Mouse (Mus musculus): Measurements from ENCODE around the gene Slc17a6. TPM values are rescaled to one million over a fixed set of nuclear protein-coding genes. Genes with fewer than 3 reads are reported as not detected.

Slc17a6 gene
- total RNA-seq (2014; rRNA removed) (132 and 177 TPM in 2 replicates), polyA plus RNA-seq (2015; fragmentation: Nextera tagmentation; extraction: Ambion mirVana) (109 and 115 TPM in 2 replicates)

DNA sequence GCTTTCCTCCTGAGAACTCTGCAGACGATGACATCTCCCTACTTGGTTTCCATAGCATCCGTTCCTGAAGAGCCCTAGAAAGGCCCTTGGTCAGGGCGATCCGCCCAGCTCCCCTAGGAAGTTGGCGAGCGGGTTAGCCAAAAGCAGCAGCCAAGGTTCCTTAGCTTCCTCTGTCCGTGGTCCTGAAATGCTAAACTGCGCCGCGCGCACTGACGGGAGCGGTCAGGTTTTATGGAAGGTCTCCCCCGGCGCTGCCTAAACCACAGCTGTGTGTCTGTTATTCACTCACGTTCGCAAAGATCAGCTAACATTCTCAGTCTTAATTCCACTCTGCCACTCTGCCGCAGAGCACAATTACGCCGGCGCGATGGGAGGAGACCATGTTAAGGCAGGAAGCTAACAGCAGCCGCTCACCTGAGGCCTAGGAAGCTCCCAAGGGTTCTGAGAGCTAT, at the start of gene Slc17a6:
Gene Slc17a6 (plus strand): TSS at position 313 of the 452 bp plus-strand sequence.
- Histone ChIP-seq H3K4me1 (ENCODE audit: insufficient read depth, low read length) (no peaks in the 10 kb centered on the region), H3K9ac (replicated peaks; ENCODE audit: low read length) (peak within 1 kb of the TSS; percentile 55), H3K27me3 (ENCODE audit: insufficient read depth, low read length) (peaks cover 12% of the 10 kb centered on the region), H3K27ac (peak within 1 kb of the TSS; percentile 87), H3K9me3 (ENCODE audit: low read length) (no peaks in the 10 kb centered on the region), H3K4me3 (ENCODE audit: low read length) (peak within 1 kb of the TSS; percentile 35), H3K36me3 (ENCODE audit: insufficient read depth, low read length) (no peaks in the 10 kb centered on the region), H3K4me2 (ENCODE audit: low read depth, low read length) (peak within 1 kb of the TSS; percentile 42)
- ATAC-seq (peak; percentile 82), DNase-seq (ENCODE audit: low spot score) (peak; percentile 87)
- WGBS, result under 1% methylated on average over 23 of the region's 23 CpGs
- no peak for TF ChIP-seq CTCF (IDR thresholded peaks at IDR 0.05; ENCODE audit: low read depth)

DNA sequence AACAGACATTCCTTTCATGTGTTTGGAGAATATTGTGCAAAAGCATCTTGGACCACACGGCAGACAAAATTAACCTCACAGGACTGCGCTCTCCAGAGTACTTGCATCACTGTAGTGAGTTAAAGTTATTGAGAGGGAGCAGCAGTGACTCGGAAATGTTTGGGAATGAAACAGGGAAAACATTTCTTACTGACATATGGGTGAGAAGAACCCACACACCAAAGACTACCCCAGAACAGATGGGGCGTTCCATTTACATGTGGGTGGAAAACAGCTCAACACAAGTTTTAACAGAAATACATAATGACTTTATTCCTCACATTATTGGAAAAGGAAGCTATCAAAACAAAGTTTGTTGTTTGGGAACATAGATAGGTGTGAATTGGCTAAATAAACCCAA, 21.8 kb upstream of the Slc17a6 start:
- Histone ChIP-seq H3K36me3 (ENCODE audit: insufficient read depth, low read length) (no peaks in the 10 kb centered on the region), H3K27ac (no peak overlapping the region), H3K4me2 (ENCODE audit: low read depth, low read length) (no peak overlapping the region), H3K4me3 (ENCODE audit: low read length) (no peak overlapping the region), H3K9me3 (ENCODE audit: low read length) (no peaks in the 10 kb centered on the region), H3K4me1 (ENCODE audit: insufficient read depth, low read length) (no peaks in the 10 kb centered on the region), H3K27me3 (ENCODE audit: insufficient read depth, low read length) (no peaks in the 10 kb centered on the region), H3K9ac (replicated peaks; ENCODE audit: low read length) (no peak overlapping the region)
- WGBS, result 89% methylated on average over 4 of the region's 4 CpGs
- ATAC-seq (no peak), DNase-seq (ENCODE audit: low spot score) (no peak)
- no peak for TF ChIP-seq CTCF (IDR thresholded peaks at IDR 0.05; ENCODE audit: low read depth)

DNA sequence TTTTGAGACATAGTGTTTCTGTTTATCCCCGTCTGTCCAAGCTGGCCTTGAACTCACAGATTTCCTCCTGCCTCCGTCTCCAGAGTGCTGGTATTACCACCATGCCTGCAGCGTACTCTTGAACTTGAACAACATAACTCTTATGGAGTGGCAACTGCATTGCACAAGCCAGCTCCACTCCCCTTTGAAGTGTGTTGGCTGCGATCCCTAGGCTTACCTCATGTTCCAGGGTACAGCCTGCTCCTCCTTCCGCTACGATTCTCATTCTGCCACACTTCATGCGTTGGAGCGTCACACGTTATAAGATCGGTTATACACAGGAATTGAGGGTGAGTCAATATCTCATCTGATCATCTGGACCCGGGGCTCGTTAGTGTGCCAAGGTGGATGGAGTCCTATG, 18.1 kb upstream of the Slc17a6 start:
- no peak overlapping the region for H3K4me3 ChIP-seq (ENCODE audit: low read length)
- no peaks in the 10 kb centered on the region for H3K27me3 ChIP-seq (ENCODE audit: insufficient read depth, low read length)
- TF ChIP-seq CTCF (IDR thresholded peaks at IDR 0.05; ENCODE audit: low read depth), result no peak
- DNase-seq (ENCODE audit: low spot score) (no peak), ATAC-seq (no peak)
- WGBS, result 86% methylated on average over 12 of the region's 12 CpGs
- no peak overlapping the region for H3K4me2 ChIP-seq (ENCODE audit: low read depth, low read length)
- H3K4me1 ChIP-seq (ENCODE audit: insufficient read depth, low read length), result no peaks in the 10 kb centered on the region
- no peak overlapping the region for H3K27ac ChIP-seq
- no peak overlapping the region for H3K9ac ChIP-seq (replicated peaks; ENCODE audit: low read length)
- H3K9me3 ChIP-seq (ENCODE audit: low read length), result no peaks in the 10 kb centered on the region
- no peaks in the 10 kb centered on the region for H3K36me3 ChIP-seq (ENCODE audit: insufficient read depth, low read length)

DNA sequence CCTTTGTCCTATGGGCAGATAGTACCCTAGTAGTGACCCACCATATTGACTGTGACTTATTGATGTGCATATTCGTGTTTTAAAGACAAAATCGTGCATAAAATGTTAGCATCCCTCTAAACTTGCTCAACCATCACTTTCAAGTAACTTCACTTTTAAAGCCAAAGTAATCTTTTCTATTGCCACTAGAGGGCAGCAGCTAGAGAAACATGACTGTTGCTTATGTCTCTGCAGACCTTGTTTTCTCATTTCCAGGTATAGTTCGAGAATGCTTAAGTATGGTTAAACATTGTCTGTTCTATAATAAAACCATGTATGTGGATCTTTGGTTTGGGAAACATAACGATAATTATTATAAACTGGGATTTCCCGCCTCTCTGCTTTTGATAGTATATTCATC, 7.4 kb upstream of the Slc17a6 start:
- no peak overlapping the region for H3K27ac ChIP-seq
- H3K4me2 ChIP-seq (ENCODE audit: low read depth, low read length), result no peak overlapping the region
- H3K27me3 ChIP-seq (ENCODE audit: insufficient read depth, low read length), result no peaks in the 10 kb centered on the region
- no peak overlapping the region for H3K9ac ChIP-seq (replicated peaks; ENCODE audit: low read length)
- DNase-seq (ENCODE audit: low spot score), result peak; percentile 71
- TF ChIP-seq CTCF (IDR thresholded peaks at IDR 0.05; ENCODE audit: low read depth), result peak; percentile 78
- no peak for ATAC-seq
- no peaks in the 10 kb centered on the region for H3K36me3 ChIP-seq (ENCODE audit: insufficient read depth, low read length)
- 40% methylated on average over 5 of the region's 5 CpGs for whole genome bisulfite sequencing
- no peaks in the 10 kb centered on the region for H3K9me3 ChIP-seq (ENCODE audit: low read length)
- H3K4me1 ChIP-seq (ENCODE audit: insufficient read depth, low read length), result no peaks in the 10 kb centered on the region
- H3K4me3 ChIP-seq (ENCODE audit: low read length), result no peak overlapping the region

DNA sequence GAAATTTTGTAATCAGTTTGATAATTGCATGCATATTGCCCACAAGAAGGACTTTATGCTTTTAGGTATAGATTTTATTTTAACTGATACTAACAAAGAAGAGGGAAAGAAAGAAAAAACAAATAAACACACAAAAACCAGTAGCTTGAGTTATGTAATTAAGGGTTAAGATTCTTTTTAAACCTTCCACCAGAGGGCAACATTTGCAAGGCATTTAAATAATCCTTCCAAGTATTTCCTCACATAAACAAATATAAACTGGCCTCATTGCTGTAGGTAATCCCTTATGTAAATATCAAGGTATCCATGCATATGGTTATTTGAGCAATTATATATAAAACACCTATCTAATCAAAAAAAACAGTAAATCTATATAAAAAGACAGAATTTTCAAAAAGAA, 3.9 kb upstream of the Slc17a6 start:
- ATAC-seq, result no peak
- H3K9ac ChIP-seq (replicated peaks; ENCODE audit: low read length), result no peak overlapping the region
- H3K4me1 ChIP-seq (ENCODE audit: insufficient read depth, low read length), result no peaks in the 10 kb centered on the region
- H3K27me3 ChIP-seq (ENCODE audit: insufficient read depth, low read length), result peaks cover 4% of the 10 kb centered on the region; the same call in 1 of the 2 replicates
- DNase-seq (ENCODE audit: low spot score), result peak; percentile 86
- peak; percentile 67 for TF ChIP-seq CTCF (IDR thresholded peaks at IDR 0.05; ENCODE audit: low read depth)
- no peaks in the 10 kb centered on the region for H3K9me3 ChIP-seq (ENCODE audit: low read length)
- no peak overlapping the region for H3K4me2 ChIP-seq (ENCODE audit: low read depth, low read length)
- H3K4me3 ChIP-seq (ENCODE audit: low read length), result no peak overlapping the region
- no peak overlapping the region for H3K27ac ChIP-seq
- no peaks in the 10 kb centered on the region for H3K36me3 ChIP-seq (ENCODE audit: insufficient read depth, low read length)

DNA sequence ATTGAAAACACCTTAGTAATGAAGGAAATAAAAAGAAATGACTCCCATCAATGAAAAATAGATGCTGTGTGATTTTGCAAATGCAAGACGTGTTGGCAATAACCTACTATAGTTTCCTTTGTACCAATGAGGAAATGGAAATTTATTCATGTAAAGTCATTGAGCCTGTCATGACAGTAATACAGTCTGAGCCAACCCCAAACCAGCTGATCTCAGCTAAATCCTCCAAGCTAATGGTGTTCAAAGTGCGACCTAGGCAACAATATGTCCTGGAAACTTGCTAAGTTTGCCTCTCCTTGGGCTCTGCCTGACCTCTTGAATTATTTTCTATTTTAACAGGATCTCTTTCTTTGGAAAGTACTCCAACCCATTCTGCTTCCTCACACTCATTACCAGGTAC, 3.4 kb upstream of the Slc17a6 start:
- Histone ChIP-seq H3K4me3 (ENCODE audit: low read length) (no peak overlapping the region), H3K4me1 (ENCODE audit: insufficient read depth, low read length) (no peaks in the 10 kb centered on the region), H3K9ac (replicated peaks; ENCODE audit: low read length) (no peak overlapping the region), H3K27ac (no peak overlapping the region), H3K4me2 (ENCODE audit: low read depth, low read length) (no peak overlapping the region), H3K9me3 (ENCODE audit: low read length) (no peaks in the 10 kb centered on the region), H3K27me3 (ENCODE audit: insufficient read depth, low read length) (peaks cover 5% of the 10 kb centered on the region), H3K36me3 (ENCODE audit: insufficient read depth, low read length) (no peaks in the 10 kb centered on the region)
- TF ChIP-seq CTCF (IDR thresholded peaks at IDR 0.05; ENCODE audit: low read depth), result no peak
- DNase-seq (ENCODE audit: low spot score) (no peak), ATAC-seq (no peak)
- WGBS, result 22% methylated on average over 2 of the region's 2 CpGs

DNA sequence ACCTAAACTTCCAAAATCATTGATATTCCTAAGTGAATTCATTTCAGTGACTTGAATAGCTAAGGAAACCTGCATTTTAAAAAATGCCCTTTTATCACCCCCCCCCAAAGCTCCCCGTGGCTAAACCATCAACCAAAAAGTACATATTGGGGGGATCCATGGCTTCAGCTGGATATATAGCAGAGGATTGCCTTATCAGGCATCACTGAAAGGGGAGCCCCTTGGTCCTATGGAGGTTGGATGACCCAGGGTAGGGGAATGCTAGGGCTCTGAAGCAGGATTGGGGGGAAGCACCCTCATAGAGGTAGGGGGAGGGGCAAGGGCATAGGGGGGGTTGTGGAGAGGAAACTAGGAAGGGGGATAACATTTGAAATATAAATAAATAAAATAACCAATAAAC, 1.8 kb upstream of the Slc17a6 start:
- H3K4me2 ChIP-seq (ENCODE audit: low read depth, low read length), result no peak overlapping the region; the same call in 1 of the 2 replicates
- no peaks in the 10 kb centered on the region for H3K4me1 ChIP-seq (ENCODE audit: insufficient read depth, low read length)
- DNase-seq (ENCODE audit: low spot score) (no peak), ATAC-seq (no peak)
- 48% methylated on average over 1 of the region's 1 CpGs for WGBS
- peaks cover 12% of the 10 kb centered on the region for H3K27me3 ChIP-seq (ENCODE audit: insufficient read depth, low read length)
- H3K4me3 ChIP-seq (ENCODE audit: low read length), result no peak overlapping the region
- H3K36me3 ChIP-seq (ENCODE audit: insufficient read depth, low read length), result no peaks in the 10 kb centered on the region
- TF ChIP-seq CTCF (IDR thresholded peaks at IDR 0.05; ENCODE audit: low read depth), result no peak
- H3K27ac ChIP-seq, result no peak overlapping the region
- no peaks in the 10 kb centered on the region for H3K9me3 ChIP-seq (ENCODE audit: low read length)
- no peak overlapping the region for H3K9ac ChIP-seq (replicated peaks; ENCODE audit: low read length)
